Mouse (Mus musculus) large intestine, adult 2 months (tissue): Measurements from ENCODE around the gene Trim67. TPM values are rescaled to one million over a fixed set of nuclear protein-coding genes. Genes with fewer than 3 reads are reported as not detected.

Source experiments
- DNase-seq: peaks from one replicate; pipeline ENCODE4 v3.0.0-alpha.2; 2012; ENCODE audit warnings: low read depth, low spot score
- WGBS: fragments of 180-500 bp; shearing (Covaris S2); methylation state at CpG from one replicate; pipeline ENCODE4 v1.1.7; 2018; 5-methylcytosine and 5-hydroxymethylcytosine counted together
- polyA plus RNA-seq: library from polyadenylated mRNA; depleted of rRNA; stranded (reverse); fragments of >200 nt; gene quantifications from 2 replicates; pipeline ENCODE4 v1.2.3, GENCODE M21; 2012; rRNA removed

The Trim67 gene
- polyA plus RNA-seq, 1 experiment: 0.06 TPM

GRCm38 (mm10) chr8:124863729-124864128 lies 70.8 kb downstream of the Trim67 start:
- WGBS: 4% methylated on average over 8 of the region's 8 CpGs
- DNase-seq: peak; percentile 1

- WGBS: 69% methylated on average over 3 of the region's 3 CpGs
- no peak for DNase-seq
Observed at GRCm38 (mm10) chr8:124866669-124867068, 73.8 kb downstream of the Trim67 start.

- DNase-seq: no peak
- 82% methylated on average over 2 of the region's 2 CpGs for WGBS
Observed at GRCm38 (mm10) chr8:124867126-124867525, 74.2 kb downstream of the Trim67 start.

GRCm38 (mm10) chr8:124869708-124870107 lies 76.8 kb downstream of the Trim67 start:
- WGBS: 86% methylated on average over 6 of the region's 6 CpGs
- DNase-seq: no peak

GRCm38 (mm10) chr8:124871474-124871873 lies 78.6 kb downstream of the Trim67 start:
- WGBS: 92% methylated on average over 7 of the region's 7 CpGs
- no peak for DNase-seq

- 93% methylated on average over 7 of the region's 7 CpGs for WGBS
- no peak for DNase-seq
Observed at GRCm38 (mm10) chr8:124872081-124872480, 79.2 kb downstream of the Trim67 start.

DNA sequence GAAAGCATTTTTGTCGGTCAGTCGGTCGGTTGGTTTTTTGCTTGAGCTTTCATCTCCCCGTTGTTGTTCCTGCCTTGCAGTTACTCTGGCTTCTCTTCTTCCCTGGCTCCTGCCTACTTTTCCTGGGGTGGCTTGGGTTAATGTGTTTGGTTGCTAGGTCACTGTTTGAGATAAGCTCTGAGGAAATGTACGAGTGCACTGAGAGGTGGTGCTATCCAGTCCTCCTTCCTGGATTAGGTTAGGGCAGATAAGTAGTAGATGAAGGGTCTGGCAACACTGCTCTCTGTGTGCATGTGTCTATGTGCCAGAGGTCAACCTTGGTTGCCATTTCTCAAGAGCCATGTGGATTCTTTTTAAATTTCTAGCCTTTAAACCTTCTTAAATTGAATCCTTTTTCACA lies 79.8 kb downstream of the Trim67 start:
- WGBS: 80% methylated on average over 5 of the region's 5 CpGs
- no peak for DNase-seq

GRCm38 (mm10) chr8:124878141-124878540 lies 85.2 kb downstream of the Trim67 start:
- WGBS: 78% methylated on average over 5 of the region's 5 CpGs
- DNase-seq: no peak

DNA sequence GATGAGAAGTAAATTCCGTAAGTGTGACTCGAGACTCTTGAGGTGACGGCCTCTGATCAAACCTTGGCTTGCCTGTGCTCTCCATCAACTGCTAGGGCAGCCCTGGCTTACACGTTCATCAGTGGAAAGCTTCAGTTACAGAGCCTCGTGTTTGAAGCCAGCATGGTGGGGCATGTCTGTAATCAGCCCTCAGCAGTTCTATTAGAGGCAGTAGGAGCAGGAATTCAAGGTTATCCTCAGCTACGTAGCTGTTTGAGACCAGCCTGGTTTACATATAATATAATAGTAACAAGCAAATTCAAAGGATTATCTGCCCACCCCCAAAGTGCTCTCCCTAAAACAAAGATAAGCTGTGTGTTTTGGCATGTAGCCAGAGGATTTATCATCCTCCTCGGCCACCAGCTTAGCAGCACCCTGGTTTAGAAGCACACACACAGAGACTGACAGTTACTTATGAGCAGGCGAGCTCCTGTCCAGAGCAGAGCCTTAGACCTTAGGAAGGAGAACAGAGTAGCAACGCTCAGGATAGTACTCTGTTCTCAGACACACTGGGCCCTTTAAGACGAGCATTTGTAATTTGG lies 86.1 kb downstream of the Trim67 start:
- WGBS: 63% methylated on average over 10 of the region's 10 CpGs

More for the DNA sequence above, 86.1 kb downstream of the Trim67 start:
- no peak for DNase-seq

Other genes with a start within 250 kb of the Trim67 start
- 17.9 and 25.2 TPM in 2 replicates for gene Agt, start 223.4 kb upstream of the Trim67 start, polyA plus RNA-seq
- 13.4 and 27.5 TPM in 2 replicates for gene Capn9, start 217.0 kb upstream of the Trim67 start, polyA plus RNA-seq
- gene 2310022B05Rik, start 129.7 kb upstream of the Trim67 start, polyA plus RNA-seq: 23.0 and 25.1 TPM in 2 replicates
- gene Ttc13, start 71.1 kb upstream of the Trim67 start, polyA plus RNA-seq: 13.6 and 20.4 TPM in 2 replicates
- 9.1 and 9.8 TPM in 2 replicates for gene Arv1, start 71.0 kb upstream of the Trim67 start, polyA plus RNA-seq
- 0.91 and 1.5 TPM in 2 replicates for gene Fam89a, start 41.3 kb upstream of the Trim67 start, polyA plus RNA-seq
- 35.5 and 37.8 TPM in 2 replicates for gene Gnpat, start 69.9 kb downstream of the Trim67 start, polyA plus RNA-seq
- 8.6 and 9.2 TPM in 2 replicates for gene 2810004N23Rik, start 70.0 kb downstream of the Trim67 start, polyA plus RNA-seq
- 6.2 and 8.4 TPM in 2 replicates for gene Exoc8, start 104.6 kb downstream of the Trim67 start, polyA plus RNA-seq
- 7.7 and 11.1 TPM in 2 replicates for gene Sprtn, start 104.8 kb downstream of the Trim67 start, polyA plus RNA-seq
- 14.4 and 19.2 TPM in 2 replicates for gene Egln1, start 156.2 kb downstream of the Trim67 start, polyA plus RNA-seq
- gene Tsnax, start 219.9 kb downstream of the Trim67 start, polyA plus RNA-seq: 26.1 and 30.1 TPM in 2 replicates